ENCODE assay signal across 9 mouse cellular contexts in genomic region chr2:65994886-65995468, GRCm38 (mm10).
DNase-seq lines count a peak whose midpoint lies in the region; ATAC-seq and TF ChIP-seq lines count a peak whose summit lies in the region.
"Had no signal": no experiment of that assay in that cellular context is flagged by ENCODE, and none has a peak within 500 bp of the region (broad histone marks: within the 10 kb centered on the region; RNA-seq: fewer than 3 reads in every experiment).

No protein-coding gene starts in this region.

- no peak for TF ChIP-seq CTCF in lung, embryonic 14.5 days (IDR thresholded peaks at IDR 0.05; ENCODE audit: low read depth)

- no peaks in the 10 kb centered on the region for H3K27me3 ChIP-seq in lung, embryonic 14.5 days (ENCODE audit: insufficient read depth, low read length)
- H3K27me3 ChIP-seq in kidney, embryonic 16.5 days (ENCODE audit: insufficient read depth, low read length): no peaks in the 10 kb centered on the region
- no peaks in the 10 kb centered on the region for H3K27me3 ChIP-seq in neural tube, embryonic 14.5 days (ENCODE audit: control insufficient read depth, insufficient read depth, low read length)

- no peaks in the 10 kb centered on the region for H3K9me3 ChIP-seq in lung, embryonic 14.5 days (ENCODE audit: low read depth, low read length)
- H3K9me3 ChIP-seq in kidney, embryonic 16.5 days (ENCODE audit: low read length): no peaks in the 10 kb centered on the region
- no peaks in the 10 kb centered on the region for H3K9me3 ChIP-seq in neural tube, embryonic 14.5 days (ENCODE audit: control insufficient read depth, low read length)

- no peak overlapping the region for H3K4me3 ChIP-seq in lung, embryonic 14.5 days (ENCODE audit: low read depth, low read length)
- H3K4me3 ChIP-seq in kidney, embryonic 16.5 days (ENCODE audit: low read length): no peak overlapping the region
- no peak overlapping the region for H3K4me3 ChIP-seq in neural tube, embryonic 14.5 days (ENCODE audit: low read depth, low read length)

- no peak overlapping the region for H3K4me2 ChIP-seq in lung, embryonic 14.5 days
- no peak overlapping the region for H3K4me2 ChIP-seq in kidney, embryonic 16.5 days (replicated peaks; ENCODE audit: low read depth, low read length)
- peak overlapping the region; percentile 23; the same call in 1 of the 2 replicates for H3K4me2 ChIP-seq in neural tube, embryonic 14.5 days (ENCODE audit: low read depth, low read length)

- DNase-seq in cerebellum, postnatal 36 days: no peak
- peak; percentile 32 for DNase-seq in lung, embryonic 14.5 days
- DNase-seq in lung, postnatal 36 days: no peak
- DNase-seq in thymus, postnatal 4 days: no peak
- DNase-seq: cerebellum, adult 9-11 months had no signal

- WGBS in lung, embryonic 14.5 days: 36% methylated on average over 13 of the region's 13 CpGs
- WGBS in kidney, embryonic 16.5 days: 40% methylated on average over 13 of the region's 13 CpGs
- WGBS in neural tube, embryonic 14.5 days: 14% methylated on average over 13 of the region's 13 CpGs

- H3K36me3 ChIP-seq in lung, embryonic 14.5 days (ENCODE audit: insufficient read depth): no peaks in the 10 kb centered on the region
- no peaks in the 10 kb centered on the region for H3K36me3 ChIP-seq in kidney, embryonic 16.5 days (ENCODE audit: insufficient read depth, low read length)
- H3K36me3 ChIP-seq in neural tube, embryonic 14.5 days (ENCODE audit: control insufficient read depth, insufficient read depth, low read length): no peaks in the 10 kb centered on the region

- H3K4me1 ChIP-seq in lung, embryonic 14.5 days (ENCODE audit: insufficient read depth): 0 out of 2 replicates have a peak, but pooled peaks cover 3% of the 10 kb centered on the region
- 0 out of 2 replicates have a peak, but pooled peaks cover 10% of the 10 kb centered on the region for H3K4me1 ChIP-seq in kidney, embryonic 16.5 days (ENCODE audit: insufficient read depth, low read length)
- H3K4me1 ChIP-seq in neural tube, embryonic 14.5 days (ENCODE audit: control insufficient read depth, insufficient read depth, low read length): peaks cover 26% of the 10 kb centered on the region

- no peak overlapping the region for H3K27ac ChIP-seq in lung, embryonic 14.5 days (ENCODE audit: low read depth)
- no peak overlapping the region; the same call in 1 of the 2 replicates for H3K27ac ChIP-seq in kidney, embryonic 16.5 days (ENCODE audit: low read length)
- peak overlapping the region; percentile 78 for H3K27ac ChIP-seq in neural tube, embryonic 14.5 days (ENCODE audit: low read depth, low read length)

- ATAC-seq in cerebellum, adult (ENCODE audit: insufficient number of reproducible peaks, low FRiP score, low TSS enrichment): 0 out of 2 replicates have a peak, but pooled peaks have one; percentile 36
- ATAC-seq in lung, embryonic 14.5 days (ENCODE audit: insufficient read depth): peak; percentile 24; the same call in 1 of the 2 replicates
- ATAC-seq in kidney, embryonic 16.5 days (ENCODE audit: low FRiP score, low TSS enrichment): peak; percentile 42; the same call in 1 of the 2 replicates
- ATAC-seq in neural tube, embryonic 14.5 days (ENCODE audit: low read depth): peak; percentile 83; the same call in 1 of the 2 replicates
- ATAC-seq in activated CD4-positive, CD25-positive, alpha-beta regulatory T cell, adult 4 months: no peak

- no peak overlapping the region for H3K9ac ChIP-seq in lung, embryonic 14.5 days
- no peak overlapping the region for H3K9ac ChIP-seq in kidney, embryonic 16.5 days (replicated peaks; ENCODE audit: low read length)
- H3K9ac ChIP-seq in neural tube, embryonic 14.5 days (replicated peaks; ENCODE audit: low read depth, low read length): peak overlapping the region; percentile 17; the same call in 1 of the 2 replicates
